Mouse (Mus musculus): ENCODE measurements around the gene Ltb. TPM values are rescaled to one million over a fixed set of nuclear protein-coding genes. Genes with fewer than 3 reads are reported as not detected.
A peak's percentile ranks its signal among the peaks of the same experiment; 100 is the strongest.
"Not testable (repeated sequence)": the region's sequence is repeated elsewhere in the genome, so short reads cannot be mapped to it uniquely, and the experiment has no call there.

Ltb gene
- total RNA-seq, 2 experiments from 2014 or later, result 0.30 to 8.0 TPM

GRCm38 (mm10) chr17:35219601-35220041 lies 25.4 kb downstream of the Ltb start:
- ATAC-seq (replicated peaks; ENCODE audit: low FRiP score, poor library complexity, severe bottlenecking), result no peak

- ATAC-seq (replicated peaks; ENCODE audit: low FRiP score, poor library complexity, severe bottlenecking), result no peak
Measured at GRCm38 (mm10) chr17:35220156-35220952, 26.1 kb downstream of the Ltb start, which contains the start of gene Gm16181. Gm16181 (plus strand) TSS chr17:35220834.

- no peak for ATAC-seq (replicated peaks; ENCODE audit: low FRiP score, poor library complexity, severe bottlenecking)
Measured at GRCm38 (mm10) chr17:35222299-35222698, 28.1 kb downstream of the Ltb start.

- ATAC-seq (replicated peaks; ENCODE audit: low FRiP score, poor library complexity, severe bottlenecking), result no peak
Measured at GRCm38 (mm10) chr17:35224641-35225040, 30.4 kb downstream of the Ltb start.

GRCm38 (mm10) chr17:35225456-35225855 lies 31.2 kb downstream of the Ltb start:
- no peak for ATAC-seq (replicated peaks; ENCODE audit: low FRiP score, poor library complexity, severe bottlenecking)

- ATAC-seq (replicated peaks; ENCODE audit: low FRiP score, poor library complexity, severe bottlenecking), result no peak
Measured at GRCm38 (mm10) chr17:35226561-35227046, 32.4 kb downstream of the Ltb start.

GRCm38 (mm10) chr17:35231022-35231421 lies 36.8 kb downstream of the Ltb start:
- ATAC-seq (replicated peaks; ENCODE audit: low FRiP score, poor library complexity, severe bottlenecking), result no peak

- peak; percentile 60 for ATAC-seq (replicated peaks; ENCODE audit: low FRiP score, poor library complexity, severe bottlenecking)
Measured at GRCm38 (mm10) chr17:35232043-35232442, 37.8 kb downstream of the Ltb start.

- no peak; the same call in 1 of the 2 replicates for ATAC-seq (replicated peaks; ENCODE audit: low FRiP score, poor library complexity, severe bottlenecking)
Measured at GRCm38 (mm10) chr17:35232659-35233058, 38.4 kb downstream of the Ltb start.

- no peak for ATAC-seq (replicated peaks; ENCODE audit: low FRiP score, poor library complexity, severe bottlenecking)
Measured at GRCm38 (mm10) chr17:35233114-35233980, 39.1 kb downstream of the Ltb start, which contains the start of gene Atp6v1g2. Atp6v1g2 (plus strand) TSS chr17:35233660.

- not testable (repeated sequence) for ATAC-seq (replicated peaks; ENCODE audit: low FRiP score, poor library complexity, severe bottlenecking)
Measured at GRCm38 (mm10) chr17:35234090-35234489, 39.9 kb downstream of the Ltb start.

- no peak for ATAC-seq (replicated peaks; ENCODE audit: low FRiP score, poor library complexity, severe bottlenecking)
Measured at GRCm38 (mm10) chr17:35234903-35235302, 40.7 kb downstream of the Ltb start.

GRCm38 (mm10) chr17:35235614-35236389 lies 41.6 kb downstream of the Ltb start, which contains the start of gene Nfkbil1:
Nfkbil1 (minus strand) TSS chr17:35235792.
- peak; percentile 70 for ATAC-seq (replicated peaks; ENCODE audit: low FRiP score, poor library complexity, severe bottlenecking)

- peak; percentile 77 for ATAC-seq (replicated peaks; ENCODE audit: low FRiP score, poor library complexity, severe bottlenecking)
Measured at GRCm38 (mm10) chr17:35236390-35236746, 42.1 kb downstream of the Ltb start.

- no peak for ATAC-seq (replicated peaks; ENCODE audit: low FRiP score, poor library complexity, severe bottlenecking)
Measured at GRCm38 (mm10) chr17:35236996-35237395, 42.8 kb downstream of the Ltb start.

GRCm38 (mm10) chr17:35237504-35237903 lies 43.3 kb downstream of the Ltb start:
- no peak for ATAC-seq (replicated peaks; ENCODE audit: low FRiP score, poor library complexity, severe bottlenecking)

GRCm38 (mm10) chr17:35239700-35240099 lies 45.5 kb downstream of the Ltb start:
- no peak for ATAC-seq (replicated peaks; ENCODE audit: low FRiP score, poor library complexity, severe bottlenecking)

GRCm38 (mm10) chr17:35240384-35241304 lies 46.4 kb downstream of the Ltb start:
- no peak for ATAC-seq (replicated peaks; ENCODE audit: low FRiP score, poor library complexity, severe bottlenecking)
